Mouse (Mus musculus) liver, embryonic 15.5 days (tissue): ENCODE measurements around the gene Selenom. TPM values are rescaled to one million over a fixed set of nuclear protein-coding genes. Genes with fewer than 3 reads are reported as not detected.

Experiments
- ATAC-seq: fragments of 200-750 bp; cut with Nextera tagmentation; 2 replicates; pipeline ENCODE4 v1.8.0; 2017; ENCODE audit warnings: moderate number of reproducible peaks, mild to moderate bottlenecking, moderate library complexity; ENCODE audit not compliant: insufficient read depth
- H3K27ac ChIP-seq: fragments of 300-500 bp; sonication (generic); replicated peaks from 2 replicates; pipeline ENCODE4 v1.5.1; 2015; ENCODE audit warnings: mild to moderate bottlenecking, inconsistent platforms
- H3K27me3 ChIP-seq: fragments of 300-500 bp; sonication (generic); 2 replicates; pipeline ENCODE4 v1.6.1; 2015; ENCODE audit warnings: mild to moderate bottlenecking, inconsistent platforms
- H3K36me3 ChIP-seq: fragments of 300-500 bp; sonication (generic); replicated peaks from 2 replicates; pipeline ENCODE4 v1.6.1; 2015; ENCODE audit warnings: moderate library complexity, mild to moderate bottlenecking, inconsistent platforms
- H3K4me1 ChIP-seq: fragments of 300-500 bp; sonication (generic); replicated peaks from 2 replicates; pipeline ENCODE4 v1.6.1; 2015; ENCODE audit warnings: inconsistent platforms
- H3K4me2 ChIP-seq: fragments of 300-500 bp; sonication (generic); 2 replicates; pipeline ENCODE4 v1.6.1; 2015; ENCODE audit warnings: moderate library complexity, mild to moderate bottlenecking, inconsistent platforms
- H3K4me3 ChIP-seq: fragments of 300-500 bp; sonication (generic); replicated peaks from 2 replicates; pipeline ENCODE4 v1.5.1; 2015; ENCODE audit warnings: mild to moderate bottlenecking, inconsistent platforms
- H3K9ac ChIP-seq: fragments of 300-500 bp; sonication (generic); 2 replicates; pipeline ENCODE4 v1.6.1; 2015; ENCODE audit warnings: moderate library complexity, mild to moderate bottlenecking, inconsistent platforms
- H3K9me3 ChIP-seq: fragments of 300-500 bp; sonication (generic); replicated peaks from 2 replicates; pipeline ENCODE4 v1.6.1; 2016; ENCODE audit warnings: inconsistent platforms
- WGBS: fragments of 180-500 bp; shearing (Covaris S2); methylation state at CpG from one replicate; pipeline ENCODE4 v1.1.7; 2015; ENCODE audit warnings: mixed read lengths; ENCODE audit not compliant: insufficient replicate concordance; 5-methylcytosine and 5-hydroxymethylcytosine counted together
- polyA plus RNA-seq: library from polyadenylated mRNA; unstranded; fragments of >200 nt; fragmentation: Nextera tagmentation; extraction: Ambion mirVana; gene quantifications from 2 replicates; pipeline ENCODE4 v1.2.1, GENCODE M21; 2015

Gene Selenom
- 9.9 and 10.5 TPM in 2 replicates for polyA plus RNA-seq

GRCm38 (mm10) chr11:3514529-3515054 lies at the start of gene Selenom:
Gene Selenom, plus strand, starts transcription at chr11:3514684.
- no peak within 1 kb of the TSS for H3K9ac ChIP-seq
- no peaks in the 10 kb centered on the region for H3K9me3 ChIP-seq
- peak within 1 kb of the TSS; percentile 74 for H3K4me2 ChIP-seq
- under 1% methylated on average over 26 of the region's 26 CpGs for WGBS
- peak within 1 kb of the TSS; percentile 51 for H3K4me3 ChIP-seq
- H3K36me3 ChIP-seq, result no peaks in the 10 kb centered on the region
- peaks cover 51% of the 10 kb centered on the region for H3K27me3 ChIP-seq
- H3K4me1 ChIP-seq, result peaks cover 35% of the 10 kb centered on the region
- no peak within 1 kb of the TSS for H3K27ac ChIP-seq
- ATAC-seq, result peak; percentile 66

GRCm38 (mm10) chr11:3471448-3471850 lies 43.0 kb upstream of the Selenom start:
- no peaks in the 10 kb centered on the region for H3K4me1 ChIP-seq
- H3K36me3 ChIP-seq, result no peaks in the 10 kb centered on the region
- ATAC-seq, result peak; percentile 25; the same call in 1 of the 2 replicates
- H3K27ac ChIP-seq, result no peak overlapping the region
- H3K4me3 ChIP-seq, result no peak overlapping the region
- no peak overlapping the region for H3K9ac ChIP-seq
- no peaks in the 10 kb centered on the region for H3K27me3 ChIP-seq
- H3K4me2 ChIP-seq, result peak overlapping the region; percentile 20; the same call in 1 of the 2 replicates
- 32% methylated on average over 11 of the region's 11 CpGs for WGBS
- H3K9me3 ChIP-seq, result no peaks in the 10 kb centered on the region

- Histone ChIP-seq H3K4me3 (no peak overlapping the region), H3K36me3 (no peaks in the 10 kb centered on the region), H3K27ac (no peak overlapping the region), H3K9ac (no peak overlapping the region), H3K4me1 (no peaks in the 10 kb centered on the region), H3K9me3 (no peaks in the 10 kb centered on the region), H3K27me3 (no peaks in the 10 kb centered on the region), H3K4me2 (no peak overlapping the region)
- ATAC-seq, result no peak
- WGBS, result 7% methylated on average over 1 of the region's 1 CpGs
Observed at GRCm38 (mm10) chr11:3472484-3472883, 42.0 kb upstream of the Selenom start.

GRCm38 (mm10) chr11:3474480-3475115 lies 39.9 kb upstream of the Selenom start:
- no peak overlapping the region for H3K9ac ChIP-seq
- no peak overlapping the region for H3K27ac ChIP-seq
- ATAC-seq, result no peak
- no peak overlapping the region for H3K4me2 ChIP-seq
- H3K36me3 ChIP-seq, result no peaks in the 10 kb centered on the region
- no peak overlapping the region for H3K4me3 ChIP-seq
- no peaks in the 10 kb centered on the region for H3K27me3 ChIP-seq
- WGBS, result 45% methylated on average over 7 of the region's 7 CpGs
- H3K4me1 ChIP-seq, result no peaks in the 10 kb centered on the region
- H3K9me3 ChIP-seq, result no peaks in the 10 kb centered on the region

GRCm38 (mm10) chr11:3475489-3475888 lies 39.0 kb upstream of the Selenom start:
- no peak for ATAC-seq
- H3K27ac ChIP-seq, result no peak overlapping the region
- H3K9me3 ChIP-seq, result no peaks in the 10 kb centered on the region
- H3K9ac ChIP-seq, result no peak overlapping the region
- H3K36me3 ChIP-seq, result no peaks in the 10 kb centered on the region
- H3K4me3 ChIP-seq, result no peak overlapping the region
- H3K27me3 ChIP-seq, result no peaks in the 10 kb centered on the region
- H3K4me1 ChIP-seq, result no peaks in the 10 kb centered on the region
- no peak overlapping the region for H3K4me2 ChIP-seq

- no peaks in the 10 kb centered on the region for H3K27me3 ChIP-seq
- H3K36me3 ChIP-seq, result no peaks in the 10 kb centered on the region
- no peaks in the 10 kb centered on the region for H3K9me3 ChIP-seq
- ATAC-seq, result no peak
- H3K9ac ChIP-seq, result no peak overlapping the region
- no peak overlapping the region for H3K4me2 ChIP-seq
- H3K27ac ChIP-seq, result no peak overlapping the region
- peaks cover under 1% of the 10 kb centered on the region; the same call in 1 of the 2 replicates for H3K4me1 ChIP-seq
- 54% methylated on average over 11 of the region's 11 CpGs for WGBS
- H3K4me3 ChIP-seq, result no peak overlapping the region
Observed at GRCm38 (mm10) chr11:3483980-3484642, 30.4 kb upstream of the Selenom start.

GRCm38 (mm10) chr11:3486349-3486748 lies 28.1 kb upstream of the Selenom start:
- H3K27ac ChIP-seq, result no peak overlapping the region
- no peak overlapping the region for H3K9ac ChIP-seq
- H3K9me3 ChIP-seq, result no peaks in the 10 kb centered on the region
- no peaks in the 10 kb centered on the region for H3K36me3 ChIP-seq
- H3K4me3 ChIP-seq, result no peak overlapping the region
- no peaks in the 10 kb centered on the region for H3K27me3 ChIP-seq
- H3K4me1 ChIP-seq, result peaks cover 3% of the 10 kb centered on the region; the same call in 1 of the 2 replicates
- ATAC-seq, result 0 out of 2 replicates have a peak, but pooled peaks have one; percentile 25
- WGBS, result 36% methylated on average over 7 of the region's 7 CpGs
- no peak overlapping the region for H3K4me2 ChIP-seq

GRCm38 (mm10) chr11:3487952-3488570 lies 26.4 kb upstream of the Selenom start, which contains the start of gene Pla2g3:
Gene Pla2g3, plus strand, starts transcription at chr11:3488284.
- Histone ChIP-seq H3K36me3 (no peaks in the 10 kb centered on the region), H3K4me3 (no peak within 1 kb of the TSS), H3K4me2 (no peak within 1 kb of the TSS), H3K9ac (no peak within 1 kb of the TSS), H3K4me1 (peaks cover 3% of the 10 kb centered on the region; the same call in 1 of the 2 replicates), H3K9me3 (no peaks in the 10 kb centered on the region), H3K27ac (no peak within 1 kb of the TSS), H3K27me3 (no peaks in the 10 kb centered on the region)
- 47% methylated on average over 11 of the region's 11 CpGs for WGBS
- ATAC-seq, result no peak

- Histone ChIP-seq H3K27ac (no peak overlapping the region), H3K9me3 (no peaks in the 10 kb centered on the region), H3K36me3 (no peaks in the 10 kb centered on the region), H3K9ac (no peak overlapping the region), H3K4me3 (no peak overlapping the region), H3K4me1 (peaks cover 3% of the 10 kb centered on the region; the same call in 1 of the 2 replicates), H3K4me2 (no peak overlapping the region), H3K27me3 (no peaks in the 10 kb centered on the region)
- WGBS, result 27% methylated on average over 5 of the region's 5 CpGs
- ATAC-seq, result no peak
Observed at GRCm38 (mm10) chr11:3489036-3489435, 25.4 kb upstream of the Selenom start.

- H3K4me1 ChIP-seq, result peaks cover 8% of the 10 kb centered on the region; the same call in 1 of the 2 replicates
- no peak overlapping the region for H3K4me3 ChIP-seq
- no peaks in the 10 kb centered on the region for H3K36me3 ChIP-seq
- no peak for ATAC-seq
- WGBS, result 61% methylated on average over 4 of the region's 4 CpGs
- no peak overlapping the region for H3K9ac ChIP-seq
- H3K27ac ChIP-seq, result no peak overlapping the region
- H3K9me3 ChIP-seq, result no peaks in the 10 kb centered on the region
- H3K4me2 ChIP-seq, result no peak overlapping the region
- H3K27me3 ChIP-seq, result no peaks in the 10 kb centered on the region
Observed at GRCm38 (mm10) chr11:3492748-3493147, 21.7 kb upstream of the Selenom start.

- Histone ChIP-seq H3K4me1 (0 out of 2 replicates have a peak, but pooled peaks cover 6% of the 10 kb centered on the region), H3K9ac (no peak overlapping the region), H3K4me2 (no peak overlapping the region), H3K27ac (no peak overlapping the region), H3K9me3 (no peaks in the 10 kb centered on the region), H3K36me3 (no peaks in the 10 kb centered on the region), H3K4me3 (no peak overlapping the region), H3K27me3 (no peaks in the 10 kb centered on the region)
- ATAC-seq, result no peak
- WGBS, result 76% methylated on average over 17 of the region's 17 CpGs
Observed at GRCm38 (mm10) chr11:3494857-3495256, 19.6 kb upstream of the Selenom start.
